In the genomic region with DNA sequence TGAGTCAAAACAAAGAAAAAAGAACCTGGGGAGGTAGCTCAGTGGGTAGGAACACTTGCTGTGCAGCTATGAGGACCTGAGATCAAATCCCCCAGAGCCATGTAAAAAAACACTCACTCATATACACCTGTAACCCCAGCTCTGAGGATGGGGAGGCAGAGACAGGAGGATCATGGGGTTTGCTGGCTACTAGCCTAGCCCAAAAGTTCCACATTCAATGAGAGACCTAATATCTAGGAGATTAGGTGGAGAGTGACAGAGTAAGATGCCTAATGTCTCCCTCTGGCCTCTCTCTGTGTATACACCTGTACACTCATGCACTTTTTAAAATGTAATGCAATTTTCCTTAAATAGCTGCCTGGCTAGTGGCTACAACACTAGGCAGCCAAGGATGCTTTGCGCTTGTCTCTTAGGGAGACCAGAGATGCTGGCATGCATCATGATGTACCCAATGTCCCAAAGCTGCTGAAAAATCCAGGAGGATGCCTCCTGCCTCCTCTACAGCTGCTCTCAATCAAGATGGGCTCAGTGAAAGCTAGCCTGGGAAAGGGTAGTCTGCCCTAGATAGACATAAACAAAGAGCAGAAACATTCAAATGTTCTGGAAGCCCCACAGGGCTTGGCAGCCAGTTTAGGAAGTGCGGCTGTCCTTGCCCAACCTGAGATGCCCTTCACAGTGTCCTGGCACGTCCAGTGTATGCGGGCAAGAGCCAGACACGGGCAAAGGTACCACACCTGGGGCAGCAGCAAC, we compare ENCODE assay signal across 12 mouse cellular contexts. TPM values are rescaled to one million over a fixed set of nuclear protein-coding genes. Genes with fewer than 3 reads are reported as not detected.
DNase-seq lines count a peak whose midpoint lies in the region; ATAC-seq lines count a peak whose summit lies in the region.
"Had no signal": no experiment of that assay in that cellular context is flagged by ENCODE, and none has a peak within 500 bp of the region (broad histone marks: within the 10 kb centered on the region; RNA-seq: fewer than 3 reads in every experiment).

No protein-coding gene starts in this region.

- 84% methylated on average over 5 of the region's 5 CpGs for WGBS in midbrain, embryonic 16.5 days

- H3K4me2 ChIP-seq in midbrain, embryonic 16.5 days (ENCODE audit: low read length) = no peak overlapping the region
- H3K4me2 ChIP-seq: heart, embryonic 15.5 days; lung, embryonic 14.5 days had no signal

- H3K9ac ChIP-seq in midbrain, embryonic 16.5 days (ENCODE audit: low read depth, low read length) = no peak overlapping the region
- H3K9ac ChIP-seq: heart, embryonic 15.5 days; lung, embryonic 14.5 days had no signal

- H3K4me1 ChIP-seq in midbrain, embryonic 16.5 days (ENCODE audit: control insufficient read depth, insufficient read depth, low read length) = no peaks in the 10 kb centered on the region
- H3K4me1 ChIP-seq: midbrain, embryonic 10.5 days had no signal

- no peak overlapping the region for H3K27ac ChIP-seq in midbrain, embryonic 16.5 days (ENCODE audit: low read length)
- H3K27ac ChIP-seq: heart, embryonic 15.5 days; midbrain, embryonic 10.5 days had no signal

- H3K27me3 ChIP-seq in midbrain, embryonic 16.5 days (ENCODE audit: control insufficient read depth, insufficient read depth, low read depth, low read length) = no peaks in the 10 kb centered on the region
- H3K27me3 ChIP-seq: heart, embryonic 15.5 days; Patski had no signal

- H3K9me3 ChIP-seq in midbrain, embryonic 16.5 days (replicated peaks; ENCODE audit: control insufficient read depth, low read length, poor library complexity, severe bottlenecking) = no peaks in the 10 kb centered on the region
- H3K9me3 ChIP-seq: heart, embryonic 15.5 days; midbrain, embryonic 10.5 days had no signal

- H3K36me3 ChIP-seq in midbrain, embryonic 16.5 days (ENCODE audit: control insufficient read depth, insufficient read depth, low read length) = no peaks in the 10 kb centered on the region
- H3K36me3 ChIP-seq: heart, embryonic 15.5 days; midbrain, embryonic 10.5 days had no signal

- ATAC-seq in midbrain, embryonic 16.5 days = no peak
- ATAC-seq: Patski had no signal

- DNase-seq in adrenal gland, adult 2 months = peak; percentile 14
- DNase-seq in adrenal gland, postnatal 10 days = no peak
- peak; percentile 43 for DNase-seq in kidney, adult 18-20 months
- DNase-seq in kidney, postnatal 4 days = no peak
- DNase-seq in ovary, adult 18-20 months (ENCODE audit: low spot score) = peak; percentile 8
- DNase-seq in ovary, postnatal 36 days (ENCODE audit: low spot score) = no peak
- DNase-seq in lung, postnatal 4 days = no peak
- DNase-seq: lung, embryonic 14.5 days had no signal

- no peak overlapping the region for H3K4me3 ChIP-seq in midbrain, embryonic 16.5 days (ENCODE audit: low read depth, low read length)
- H3K4me3 ChIP-seq: heart, embryonic 15.5 days; midbrain, embryonic 10.5 days had no signal

RNA-seq across cellular contexts. Expression of a gene that starts 32.7 kb away (rescaled TPM):
- 10 to 100 TPM; 29.3 to 44.1 TPM for total RNA-seq in adrenal gland, adult 2 months (2021)
- polyA plus RNA-seq in adrenal gland, adult 2 months (2012; rRNA removed) = 5.8 and 8.3 TPM in 2 replicates
- total RNA-seq in adrenal gland, postnatal 10 days (2021) = 10 to 100 TPM; 31.3 to 33.3 TPM
- 37.4 and 38.6 TPM in 2 replicates for polyA plus RNA-seq in midbrain, embryonic 16.5 days (2015; fragmentation: Nextera tagmentation; extraction: Ambion mirVana)

RNA-seq across cellular contexts. Expression of a gene that starts 39.2 kb away (rescaled TPM):
- 10 to 100 TPM; 23.2 to 29.2 TPM for total RNA-seq in adrenal gland, adult 2 months (2021)
- polyA plus RNA-seq in adrenal gland, adult 2 months (2012; rRNA removed) = 5.0 and 5.3 TPM in 2 replicates
- 10 to 100 TPM; 33.7 to 37.9 TPM for total RNA-seq in adrenal gland, postnatal 10 days (2021)
- 19.2 and 21.0 TPM in 2 replicates for polyA plus RNA-seq in midbrain, embryonic 16.5 days (2015; fragmentation: Nextera tagmentation; extraction: Ambion mirVana)

RNA-seq across cellular contexts. Expression of a gene that starts 39.3 kb away (rescaled TPM):
- 10 to 100 TPM; 19.5 to 27.9 TPM for total RNA-seq in adrenal gland, adult 2 months (2021)
- 4.3 and 5.1 TPM in 2 replicates for polyA plus RNA-seq in adrenal gland, adult 2 months (2012; rRNA removed)
- total RNA-seq in adrenal gland, postnatal 10 days (2021) = 10 to 100 TPM; 20.9 to 27.4 TPM
- polyA plus RNA-seq in midbrain, embryonic 16.5 days (2015; fragmentation: Nextera tagmentation; extraction: Ambion mirVana) = 91.7 and 94.3 TPM in 2 replicates

Comparison
In these comparisons a context has a peak if more than half of its experiments do, and no peak if none do; other contexts are left out.
1. DNase-seq: peak in adrenal gland, adult 2 months (single experiment), kidney, adult 18-20 months (single experiment) and ovary, adult 18-20 months (single experiment); none in adrenal gland, postnatal 10 days (single experiment), kidney, postnatal 4 days (0 of 2), ovary, postnatal 36 days (single experiment) and lung, postnatal 4 days (0 of 2).